Mouse (Mus musculus) adrenal gland, adult 2 months (tissue): ENCODE measurements around the gene Hist1h2ab. TPM values are rescaled to one million over a fixed set of nuclear protein-coding genes. Genes with fewer than 3 reads are reported as not detected.

Experiments
- DNase-seq: peaks from one replicate; pipeline ENCODE4 v3.0.0; 2021
- microRNA-seq, 2 experiments: library from miRNA; unstranded; fragments of <30 nt; microRNA quantifications; one replicate each; pipeline ENCODE4 v1.2.0; 2021
- polyA plus RNA-seq: library from polyadenylated mRNA; depleted of rRNA; stranded (reverse); fragments of >200 nt; gene quantifications from 2 replicates; pipeline ENCODE4 v1.2.3, GENCODE M21; 2012; rRNA removed
- total RNA-seq, 2 experiments: library from RNA; stranded (reverse); gene quantifications; 2 replicates each; pipeline ENCODE4 v1.2.3; 2021

The Hist1h2ab gene
- total and polyA plus RNA-seq, 3 experiments = 4.1 to 26.0 (median 25.7) TPM

- DNase-seq = peak; percentile 52
These were observed 21.8 kb downstream of the Hist1h2ab start for GRCm38 (mm10) chr13:23772561-23773313.

- no peak for DNase-seq
These were observed 27.4 kb downstream of the Hist1h2ab start for GRCm38 (mm10) chr13:23778339-23778738.

- DNase-seq = no peak
These were observed 28.1 kb downstream of the Hist1h2ab start for GRCm38 (mm10) chr13:23779025-23779424.

- peak; percentile 41 for DNase-seq
These were observed 41.6 kb downstream of the Hist1h2ab start for GRCm38 (mm10) chr13:23792520-23792919.

- DNase-seq = no peak
These were observed 48.5 kb downstream of the Hist1h2ab start for GRCm38 (mm10) chr13:23799405-23799804.

Small RNA genes lying within 50 kb of the gene (microRNA-seq; reads per million reads assigned to microRNA genes)
- 0 reads per million in 2 experiments for gene Gm44314
- 0 reads per million in 2 experiments for gene Gm44484

Other genes starting within 250 kb of the Hist1h2ab start
Only the 30 nearest of the 37 such genes appear.
- 1 to 10 TPM; 2.4 to 3.4 TPM for gene Hist1h1d, start 197.9 kb upstream of the Hist1h2ab start, total RNA-seq
- not detected in 2 replicates for gene Hist1h1d, start 197.9 kb upstream of the Hist1h2ab start, polyA plus RNA-seq
- 10 to 100 TPM; 41.4 to 51.2 TPM for gene Hist1h3e, start 188.8 kb upstream of the Hist1h2ab start, total RNA-seq
- 12.8 and 14.0 TPM in 2 replicates for gene Hist1h3e, start 188.8 kb upstream of the Hist1h2ab start, polyA plus RNA-seq
- 1 to 10 TPM; 2.7 to 4.9 TPM for gene Hist1h2ae, start 179.9 kb upstream of the Hist1h2ab start, total RNA-seq
- gene Hist1h2ae, start 179.9 kb upstream of the Hist1h2ab start, polyA plus RNA-seq = 0.90 and 3.7 TPM in 2 replicates
- 10 to 100 TPM; 41.1 to 60.2 TPM for gene Hist1h2bg, start 179.7 kb upstream of the Hist1h2ab start, total RNA-seq
- gene Hist1h2bg, start 179.7 kb upstream of the Hist1h2ab start, polyA plus RNA-seq = 25.3 and 27.0 TPM in 2 replicates
- 10 to 100 TPM; 17.9 to 21.6 TPM for gene Hist1h2bf, start 176.9 kb upstream of the Hist1h2ab start, total RNA-seq
- gene Hist1h2bf, start 176.9 kb upstream of the Hist1h2ab start, polyA plus RNA-seq = 0.80 and 5.5 TPM in 2 replicates
- gene Hist1h2ad, start 176.7 kb upstream of the Hist1h2ab start, total RNA-seq = 1 to 10 TPM; 2.9 to 6.4 TPM
- 2.5 and 3.2 TPM in 2 replicates for gene Hist1h2ad, start 176.7 kb upstream of the Hist1h2ab start, polyA plus RNA-seq
- 1 to 10 TPM; 3.7 to 6.5 TPM for gene Hist1h3d, start 175.4 kb upstream of the Hist1h2ab start, total RNA-seq
- 3.7 TPM in 2 replicates for gene Hist1h3d, start 175.4 kb upstream of the Hist1h2ab start, polyA plus RNA-seq
- gene Hist1h4d, start 169.5 kb upstream of the Hist1h2ab start, total RNA-seq = 100 to 1,000 TPM; 118 to 129 TPM
- gene Hist1h4d, start 169.5 kb upstream of the Hist1h2ab start, polyA plus RNA-seq = 2.6 and 2.7 TPM in 2 replicates
- 10 to 100 TPM; 11.3 to 14.8 TPM for gene Hist1h2be, start 130.0 kb upstream of the Hist1h2ab start, total RNA-seq
- 1.7 and 2.0 TPM in 2 replicates for gene Hist1h2be, start 130.0 kb upstream of the Hist1h2ab start, polyA plus RNA-seq
- 10 to 100 TPM; 44.2 to 71.4 TPM for gene Hist1h1e, start 128.6 kb upstream of the Hist1h2ab start, total RNA-seq
- 1.0 and 1.2 TPM in 2 replicates for gene Hist1h1e, start 128.6 kb upstream of the Hist1h2ab start, polyA plus RNA-seq
- 1 to 10 TPM; 2.0 to 2.5 TPM for gene Hist1h2ac, start 67.2 kb upstream of the Hist1h2ab start, total RNA-seq
- 0.34 and 0.87 TPM in 2 replicates for gene Hist1h2ac, start 67.2 kb upstream of the Hist1h2ab start, polyA plus RNA-seq
- 100 to 1,000 TPM; 143 to 210 TPM for gene Hist1h2bc, start 66.9 kb upstream of the Hist1h2ab start, total RNA-seq
- gene Hist1h2bc, start 66.9 kb upstream of the Hist1h2ab start, polyA plus RNA-seq = 308 and 343 TPM in 2 replicates
- not detected for gene Hist1h1t, start 55.3 kb upstream of the Hist1h2ab start, total RNA-seq
- not detected in 2 replicates for gene Hist1h1t, start 55.3 kb upstream of the Hist1h2ab start, polyA plus RNA-seq
- gene Hist1h4c, start 52.7 kb upstream of the Hist1h2ab start, total RNA-seq = 10 to 100 TPM; 70.2 to 84.7 TPM
- gene Hist1h4c, start 52.7 kb upstream of the Hist1h2ab start, polyA plus RNA-seq = 1.7 and 2.8 TPM in 2 replicates
- gene Hfe, start 40.3 kb upstream of the Hist1h2ab start, total RNA-seq = 10 to 100 TPM; 22.3 to 33.0 TPM
- gene Hfe, start 40.3 kb upstream of the Hist1h2ab start, polyA plus RNA-seq = 27.9 and 30.3 TPM in 2 replicates
- 100 to 1,000 TPM; 168 to 270 TPM for gene Hist1h1c, start 12.3 kb upstream of the Hist1h2ab start, total RNA-seq
- gene Hist1h1c, start 12.3 kb upstream of the Hist1h2ab start, polyA plus RNA-seq = 32.9 and 41.2 TPM in 2 replicates
- 10 to 100 TPM in 1 of 2 experiments, 1 to 10 TPM in 1; 4.6 to 14.7 TPM for gene Hist1h3c, start 5.5 kb upstream of the Hist1h2ab start, total RNA-seq
- gene Hist1h3c, start 5.5 kb upstream of the Hist1h2ab start, polyA plus RNA-seq = 4.9 and 6.7 TPM in 2 replicates
- 10 to 100 TPM; 17.1 TPM for gene Hist1h2bb, start 4.4 kb upstream of the Hist1h2ab start, total RNA-seq
- 4.2 and 5.6 TPM in 2 replicates for gene Hist1h2bb, start 4.4 kb upstream of the Hist1h2ab start, polyA plus RNA-seq
- 10 to 100 TPM; 25.0 to 32.1 TPM for gene Hist1h3b, start 1.1 kb downstream of the Hist1h2ab start, total RNA-seq
- 2.5 and 3.2 TPM in 2 replicates for gene Hist1h3b, start 1.1 kb downstream of the Hist1h2ab start, polyA plus RNA-seq
- 10 to 100 TPM; 64.3 to 65.2 TPM for gene Hist1h4b, start 5.9 kb downstream of the Hist1h2ab start, total RNA-seq
- gene Hist1h4b, start 5.9 kb downstream of the Hist1h2ab start, polyA plus RNA-seq = 2.4 and 3.9 TPM in 2 replicates
- 10 to 100 TPM; 21.1 to 26.3 TPM for gene Hist1h4a, start 10.1 kb downstream of the Hist1h2ab start, total RNA-seq
- gene Hist1h4a, start 10.1 kb downstream of the Hist1h2ab start, polyA plus RNA-seq = 0.36 and 2.1 TPM in 2 replicates
- 10 to 100 TPM; 32.5 to 35.7 TPM for gene Hist1h3a, start 11.3 kb downstream of the Hist1h2ab start, total RNA-seq
- gene Hist1h3a, start 11.3 kb downstream of the Hist1h2ab start, polyA plus RNA-seq = 4.2 and 6.6 TPM in 2 replicates
- gene Hist1h1a, start 12.5 kb downstream of the Hist1h2ab start, total RNA-seq = 10 to 100 TPM; 11.0 to 19.6 TPM
- 0.21 and 0.25 TPM in 2 replicates for gene Hist1h1a, start 12.5 kb downstream of the Hist1h2ab start, polyA plus RNA-seq
- under 1 TPM in 1 of 2 experiments, not detected in 1; 0.43 TPM for gene Trim38, start 18.8 kb downstream of the Hist1h2ab start, total RNA-seq
- gene Trim38, start 18.8 kb downstream of the Hist1h2ab start, polyA plus RNA-seq = not detected in 2 replicates
- under 1 TPM in 1 of 2 experiments, not detected in 1; 0.20 TPM for gene Slc17a2, start 55.9 kb downstream of the Hist1h2ab start, total RNA-seq
- 0.07 TPM in 1 of 2 replicates, not detected in the other for gene Slc17a2, start 55.9 kb downstream of the Hist1h2ab start, polyA plus RNA-seq
- gene Slc17a3, start 88.3 kb downstream of the Hist1h2ab start, total RNA-seq = 1 to 10 TPM in 1 of 2 experiments, under 1 TPM in 1; 0.35 to 1.6 TPM
- gene Slc17a3, start 88.3 kb downstream of the Hist1h2ab start, polyA plus RNA-seq = 0.20 TPM in 1 of 2 replicates, not detected in the other
- under 1 TPM in 1 of 2 experiments, not detected in 1; 0.24 TPM for gene Slc17a1, start 116.6 kb downstream of the Hist1h2ab start, total RNA-seq
- not detected in 2 replicates for gene Slc17a1, start 116.6 kb downstream of the Hist1h2ab start, polyA plus RNA-seq
- gene Slc17a4, start 163.9 kb downstream of the Hist1h2ab start, total RNA-seq = under 1 TPM; 0.14 to 0.43 TPM
- 0.08 and 0.15 TPM in 2 replicates for gene Slc17a4, start 163.9 kb downstream of the Hist1h2ab start, polyA plus RNA-seq
- gene Hist1h2ba, start 183.0 kb downstream of the Hist1h2ab start, total RNA-seq = not detected
- gene Hist1h2ba, start 183.0 kb downstream of the Hist1h2ab start, polyA plus RNA-seq = not detected in 2 replicates
- gene Hist1h2aa, start 183.3 kb downstream of the Hist1h2ab start, total RNA-seq = not detected
- not detected in 2 replicates for gene Hist1h2aa, start 183.3 kb downstream of the Hist1h2ab start, polyA plus RNA-seq